Mouse (Mus musculus) adrenal gland, postnatal 4 days (tissue): ENCODE data around the gene Fcgr3. TPM values are rescaled to one million over a fixed set of nuclear protein-coding genes. Genes with fewer than 3 reads are reported as not detected.
"Not testable (repeated sequence)": the region's sequence is repeated elsewhere in the genome, so short reads cannot be mapped to it uniquely, and the experiment has no call there.

Source experiments
- DNase-seq, 2 experiments: peaks; one replicate each; pipeline ENCODE4 v3.0.0; 2021 to 2022; ENCODE audit warnings: low spot score in 2 of 2, mixed read lengths in 2 of 2
- total RNA-seq, 2 experiments: library from RNA; stranded (reverse); gene quantifications; 2 replicates each; pipeline ENCODE4 v1.2.3; 2021

The Fcgr3 gene
- total RNA-seq, 2 experiments from 2014 or later: 13.8 to 15.7 TPM

DNA sequence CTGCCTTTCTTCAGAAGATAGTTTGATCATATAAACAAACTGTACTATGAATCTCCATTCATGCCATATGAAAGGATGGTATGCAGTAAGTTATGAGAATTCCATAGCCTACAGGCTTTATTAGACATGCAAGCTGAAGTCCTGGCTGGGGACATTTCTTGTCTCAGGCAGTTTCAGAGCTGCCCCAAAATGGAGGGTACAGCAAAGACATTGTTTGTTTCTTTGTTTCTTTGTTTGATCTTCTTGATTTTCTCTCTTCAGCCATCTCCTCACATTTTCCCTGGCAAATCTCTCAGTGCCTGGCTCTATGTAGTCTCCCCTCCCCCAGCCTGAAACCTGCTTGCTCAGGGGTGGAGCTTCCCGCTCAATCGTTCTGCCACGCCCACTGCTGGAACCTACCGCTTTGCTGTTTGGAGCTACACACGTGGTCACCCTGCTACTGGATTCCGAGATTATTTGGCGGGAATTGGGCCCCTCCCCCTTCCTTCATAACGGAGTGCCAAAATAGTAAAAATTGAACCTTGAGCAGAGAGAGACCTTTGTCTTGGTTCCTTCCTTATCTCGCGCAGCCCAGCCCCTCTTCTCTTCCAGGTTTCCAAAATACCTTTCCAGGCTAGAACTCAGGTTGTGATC lies 23.6 kb upstream of the Fcgr3 start:
- not testable (repeated sequence) for DNase-seq

DNA sequence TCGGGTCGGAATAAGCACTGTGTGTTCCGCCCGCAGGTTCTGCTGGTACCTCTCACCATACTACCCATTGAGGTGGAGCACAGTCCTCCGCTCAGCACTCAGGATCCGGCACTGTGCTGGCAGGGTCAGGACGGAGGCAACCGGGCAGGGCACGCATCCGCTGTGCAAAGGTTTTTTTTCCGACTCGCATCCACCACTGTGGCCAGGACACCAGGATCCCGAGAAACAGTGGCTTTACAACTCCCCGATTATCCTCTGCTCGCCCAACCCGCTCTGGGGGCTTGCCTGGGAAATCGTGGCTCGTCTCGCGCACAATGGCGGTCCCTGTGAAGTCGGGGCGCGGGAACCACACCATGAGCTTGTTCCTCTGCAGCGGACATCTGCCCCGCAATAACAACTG lies 21.0 kb upstream of the Fcgr3 start:
- DNase-seq: no peak

DNA sequence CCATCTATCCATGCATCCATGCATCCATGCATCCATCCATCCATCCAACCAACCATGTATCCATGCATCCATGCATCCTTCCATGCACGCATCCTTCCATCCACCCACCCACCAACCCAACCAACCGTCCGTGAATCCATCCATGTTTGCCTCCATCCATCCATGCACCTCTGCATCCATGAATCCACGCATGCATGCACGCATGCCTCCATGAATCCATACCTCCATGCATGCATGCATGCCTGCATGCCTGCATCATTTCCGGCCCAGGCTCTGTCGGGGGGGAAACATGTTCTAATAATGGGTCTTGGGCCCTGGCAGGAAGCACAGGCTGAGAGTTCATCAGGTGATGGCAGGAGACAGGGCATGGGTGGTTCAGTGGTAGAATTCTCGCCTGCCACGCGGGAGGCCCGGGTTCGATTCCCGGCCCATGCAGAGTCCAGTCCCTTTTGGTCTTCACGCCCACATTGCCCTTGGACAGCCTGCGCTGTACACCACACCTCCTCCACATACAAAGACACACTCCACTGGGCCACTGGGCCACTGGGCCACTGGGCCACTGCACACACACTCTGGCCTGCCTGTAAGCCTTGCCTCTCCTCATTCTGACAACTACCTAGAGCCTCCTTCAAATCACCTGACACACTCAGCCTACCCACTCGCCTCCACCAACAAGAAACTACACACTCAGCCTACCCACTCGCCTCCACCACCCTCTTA lies 16.9 kb upstream of the Fcgr3 start:
- not testable (repeated sequence) for DNase-seq

DNA sequence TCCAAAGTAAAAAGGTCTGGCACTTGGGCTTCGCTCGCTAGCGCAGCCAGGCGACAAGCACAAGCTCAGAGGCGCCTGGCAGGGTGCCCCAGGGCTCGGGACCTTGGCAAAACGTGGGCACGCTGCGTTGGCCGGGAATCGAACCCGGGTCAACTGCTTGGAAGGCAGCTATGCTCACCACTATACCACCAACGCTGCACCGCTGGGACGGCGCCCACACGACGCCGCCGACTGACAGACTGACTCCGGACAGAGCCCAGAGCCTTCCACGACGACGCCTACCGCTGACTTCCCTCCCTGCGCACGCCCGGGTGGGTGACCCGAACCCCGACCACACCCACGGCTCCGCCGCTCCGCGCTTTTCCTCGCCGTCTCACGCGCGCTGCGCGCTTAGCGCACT lies 15.1 kb upstream of the Fcgr3 start:
- not testable (repeated sequence) for DNase-seq

- DNase-seq: not testable (repeated sequence)
These were observed 14.6 kb upstream of the Fcgr3 start for GRCm38 (mm10) chr1:171079345-171079744.

DNA sequence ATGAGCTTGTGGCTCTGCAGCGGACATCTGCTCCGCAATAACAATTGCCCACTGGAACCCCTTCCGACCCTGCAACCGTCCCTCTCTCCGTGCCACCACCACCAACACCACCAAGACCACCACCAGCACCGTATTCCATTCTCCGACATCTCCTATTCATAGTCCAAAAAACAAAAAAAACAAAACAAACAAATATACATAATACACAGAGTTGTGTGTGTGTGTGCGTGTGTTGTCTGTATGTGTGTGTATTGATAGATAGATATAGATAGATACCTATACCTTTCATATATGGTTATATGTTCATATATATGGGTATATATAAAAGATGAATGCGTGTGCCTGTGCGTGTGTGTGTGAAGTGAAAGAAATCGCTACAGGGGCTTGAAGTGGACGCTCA lies 13.7 kb upstream of the Fcgr3 start:
- not testable (repeated sequence) for DNase-seq

GRCm38 (mm10) chr1:171077955-171078354 lies 13.2 kb upstream of the Fcgr3 start:
- DNase-seq: peak in 1 of 2 experiments; percentile 33

DNA sequence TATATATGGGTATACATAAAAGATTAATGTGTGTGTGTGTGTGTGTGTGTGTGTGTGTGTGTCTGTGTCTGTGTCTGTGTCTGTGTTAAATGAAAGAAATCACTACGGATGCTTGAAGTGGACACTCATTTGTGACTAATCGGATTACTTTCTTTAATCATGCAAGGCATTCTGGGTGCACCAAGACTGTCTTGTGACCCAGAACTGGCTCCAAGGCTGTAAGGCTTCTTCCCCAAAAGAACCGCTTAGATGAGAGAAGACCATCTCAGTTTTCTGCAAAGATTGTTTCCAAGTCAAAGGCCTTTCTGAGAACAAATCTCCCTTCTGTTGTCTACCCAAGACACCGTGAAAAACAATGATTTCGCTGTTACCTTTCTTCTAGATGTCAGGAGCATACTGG lies 12.5 kb upstream of the Fcgr3 start:
- DNase-seq: not testable (repeated sequence)

DNA sequence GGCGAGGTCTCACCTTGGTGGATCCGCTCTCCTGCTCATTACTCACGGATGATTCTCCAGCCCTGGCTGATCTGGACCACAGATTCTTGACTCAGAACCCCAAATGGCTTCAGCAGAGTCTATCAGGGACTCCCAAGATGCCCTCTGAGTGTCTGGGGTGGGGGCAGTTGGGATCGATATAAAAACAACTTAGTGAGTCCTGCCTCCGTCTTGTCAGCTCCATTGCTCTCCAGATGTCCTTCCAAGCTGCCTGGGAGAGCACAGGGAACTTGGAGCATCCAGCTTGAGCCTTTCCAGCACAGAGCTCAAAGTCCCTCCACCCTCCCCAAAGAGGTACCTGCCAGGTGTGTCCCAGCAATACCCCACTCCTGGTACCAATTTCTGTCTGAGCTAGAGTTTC lies 11.4 kb upstream of the Fcgr3 start:
- DNase-seq: not testable (repeated sequence)

GRCm38 (mm10) chr1:171074283-171074682 lies 9.5 kb upstream of the Fcgr3 start:
- DNase-seq: not testable (repeated sequence)

DNA sequence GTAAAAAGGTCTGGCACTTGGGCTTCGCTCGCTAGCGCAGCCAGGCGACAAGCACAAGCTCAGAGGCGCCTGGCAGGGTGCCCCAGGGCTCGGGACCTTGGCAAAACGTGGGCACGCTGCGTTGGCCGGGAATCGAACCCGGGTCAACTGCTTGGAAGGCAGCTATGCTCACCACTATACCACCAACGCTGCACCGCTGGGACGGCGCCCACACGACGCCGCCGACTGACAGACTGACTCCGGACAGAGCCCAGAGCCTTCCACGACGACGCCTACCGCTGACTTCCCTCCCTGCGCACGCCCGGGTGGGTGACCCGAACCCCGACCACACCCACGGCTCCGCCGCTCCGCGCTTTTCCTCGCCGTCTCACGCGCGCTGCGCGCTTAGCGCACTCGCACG lies 7.5 kb upstream of the Fcgr3 start:
- DNase-seq: not testable (repeated sequence)

- DNase-seq: not testable (repeated sequence)
These were observed 7.0 kb upstream of the Fcgr3 start for GRCm38 (mm10) chr1:171071726-171072125.

DNA sequence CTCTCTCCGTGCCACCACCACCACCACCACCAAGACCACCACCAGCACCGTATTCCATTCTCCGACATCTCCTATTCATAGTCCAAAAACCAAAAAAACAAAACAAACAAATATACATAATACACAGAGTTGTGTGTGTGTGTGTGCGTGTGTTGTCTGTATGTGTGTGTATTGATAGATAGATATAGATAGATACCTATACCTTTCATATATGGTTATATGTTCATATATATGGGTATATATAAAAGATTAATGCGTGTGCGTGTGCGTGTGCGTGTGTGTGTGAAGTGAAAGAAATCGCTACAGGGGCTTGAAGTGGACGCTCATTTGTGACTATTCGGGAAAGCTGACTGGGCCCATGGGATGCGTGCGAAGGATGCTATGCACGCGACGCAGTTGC lies 6.1 kb upstream of the Fcgr3 start:
- DNase-seq: not testable (repeated sequence)

- peak; percentile 22 to 24 for DNase-seq
These were observed 4.8 kb upstream of the Fcgr3 start for GRCm38 (mm10) chr1:171069508-171069907.

DNA sequence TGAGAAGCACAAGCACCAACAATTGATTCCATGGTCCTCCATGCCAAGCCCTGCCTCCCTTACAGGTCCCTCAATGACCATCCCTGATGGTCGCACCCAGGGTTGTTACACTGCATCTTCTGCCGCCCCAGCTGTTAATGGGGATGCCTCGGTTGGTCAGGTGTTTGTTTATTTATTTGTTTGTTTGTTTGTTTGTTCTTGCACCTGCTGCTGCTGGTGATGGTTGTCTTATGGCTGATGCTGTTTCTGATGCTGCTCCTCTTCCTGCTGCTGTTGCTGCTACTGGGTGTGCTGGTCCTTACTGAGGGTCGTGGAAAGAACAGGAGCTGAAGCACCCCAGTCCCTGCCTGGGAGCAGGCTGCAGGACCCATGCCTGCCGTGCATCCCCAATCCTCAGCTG lies 3.2 kb upstream of the Fcgr3 start:
- DNase-seq: not testable (repeated sequence)

- DNase-seq: not testable (repeated sequence)
These were observed 1.8 kb upstream of the Fcgr3 start for GRCm38 (mm10) chr1:171066583-171066982.

DNA sequence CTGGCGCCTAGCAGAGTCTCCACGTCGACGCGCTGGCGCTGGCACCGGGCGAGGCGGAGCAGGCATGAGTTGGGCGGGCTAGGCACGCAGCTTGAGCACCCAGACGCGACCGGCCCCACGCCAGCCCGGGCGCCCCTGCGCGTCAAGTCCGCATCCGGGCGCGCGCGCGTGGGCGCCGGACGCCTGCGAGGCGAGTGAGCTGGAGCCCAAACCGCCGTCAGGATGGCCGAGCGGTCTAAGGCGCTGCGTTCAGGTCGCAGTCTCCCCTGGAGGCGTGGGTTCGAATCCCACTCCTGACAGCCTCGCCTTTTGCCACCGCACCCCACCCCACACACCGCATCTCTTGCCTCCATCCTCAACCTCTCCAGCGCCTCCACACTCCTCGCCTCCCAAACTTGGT lies 1.0 kb upstream of the Fcgr3 start:
- DNase-seq: not testable (repeated sequence)

DNA sequence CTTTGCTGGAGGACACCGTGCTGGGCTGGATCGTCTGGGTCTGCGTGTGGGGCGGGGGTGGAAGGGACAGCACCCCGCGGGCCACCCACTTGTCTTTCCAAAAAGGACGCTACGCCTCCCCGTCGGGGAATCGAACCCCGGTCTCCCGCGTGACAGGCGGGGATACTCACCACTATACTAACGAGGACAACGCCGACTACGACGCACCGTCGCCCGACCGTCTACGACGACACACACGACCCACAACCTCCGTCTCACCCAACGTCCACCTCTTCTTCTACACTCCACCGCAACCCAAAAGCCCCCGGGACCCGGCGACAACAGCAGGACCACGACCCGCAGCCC lies 480 bp upstream of the Fcgr3 start:
- DNase-seq: peak; percentile 20 to 41

GRCm38 (mm10) chr1:171063569-171064490 lies 905 bp downstream of the Fcgr3 start:
- peak; percentile 43 to 45 for DNase-seq

GRCm38 (mm10) chr1:171061566-171061965 lies 3.2 kb downstream of the Fcgr3 start:
- no peak for DNase-seq

- DNase-seq: no peak
These were observed 4.3 kb downstream of the Fcgr3 start for GRCm38 (mm10) chr1:171060392-171060791.

GRCm38 (mm10) chr1:171059203-171059602 lies 5.5 kb downstream of the Fcgr3 start:
- DNase-seq: no peak
